Mouse (Mus musculus) megakaryocyte progenitor cell, adult 5-6 weeks (primary cell): ENCODE data around the gene Dctn1. TPM values are rescaled to one million over a fixed set of nuclear protein-coding genes. Genes with fewer than 3 reads are reported as not detected.

Source experiments
- ATAC-seq: replicated peaks from 2 replicates; pipeline ENCODE4 v1.8.0; 2016; ENCODE audit warnings: mild to moderate bottlenecking, moderate TSS enrichment, inconsistent platforms; ENCODE audit not compliant: poor library complexity
- total RNA-seq, 2 experiments: library from RNA; stranded (forward) in 1 of 2; stranded (reverse) in 1 of 2; fragments of 157-497, 149-512 nt in 1 of 2; fragments of 200-1000 nt in 1 of 2; gene quantifications; 2 replicates each; pipeline versions ENCODE4 v1.2.3 to v1.2.4; 2015 to 2017

Gene Dctn1
- total RNA-seq, 2 experiments from 2014 or later = 51.4 to 85.9 TPM

DNA sequence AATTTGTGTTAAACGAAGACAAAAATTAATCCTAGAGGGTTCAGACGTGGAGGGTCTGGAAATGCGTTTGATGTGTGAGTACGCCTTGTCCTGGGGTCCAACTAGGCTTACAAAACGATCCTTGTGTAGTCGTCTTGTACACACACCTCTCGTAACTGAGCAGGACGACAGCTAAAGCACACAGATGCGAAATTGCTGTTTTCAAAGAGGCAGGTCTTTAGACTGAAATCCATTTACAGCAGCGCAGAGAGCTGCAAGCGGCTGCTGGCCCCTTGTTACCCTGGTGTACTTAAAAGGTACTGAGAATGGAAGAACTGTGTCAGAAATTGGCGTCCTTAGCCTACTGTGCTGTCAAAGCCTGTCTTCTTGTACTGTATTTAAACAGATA lies 517 bp downstream of the Dctn1 start:
- peak; percentile 52 for ATAC-seq

DNA sequence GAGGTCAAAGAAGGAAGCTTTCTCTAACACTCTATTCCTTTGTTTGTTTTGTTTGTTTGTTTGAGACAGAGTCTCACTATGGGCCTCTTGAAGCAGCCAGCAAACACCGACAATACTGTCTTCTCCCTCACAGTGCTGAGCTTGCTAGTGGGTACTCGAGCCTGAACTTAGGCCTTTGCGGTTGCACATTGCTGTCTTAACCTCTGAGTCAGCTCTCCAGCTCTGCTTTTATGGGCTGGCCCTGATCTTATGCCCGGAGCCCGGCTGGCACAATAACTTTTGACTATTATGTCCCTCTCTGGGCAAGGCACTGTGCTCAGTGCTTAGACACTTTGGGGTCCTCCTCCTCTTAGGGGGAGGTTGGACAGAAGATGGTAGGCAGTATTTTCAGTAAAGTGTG lies 4.2 kb downstream of the Dctn1 start:
- ATAC-seq = no peak

DNA sequence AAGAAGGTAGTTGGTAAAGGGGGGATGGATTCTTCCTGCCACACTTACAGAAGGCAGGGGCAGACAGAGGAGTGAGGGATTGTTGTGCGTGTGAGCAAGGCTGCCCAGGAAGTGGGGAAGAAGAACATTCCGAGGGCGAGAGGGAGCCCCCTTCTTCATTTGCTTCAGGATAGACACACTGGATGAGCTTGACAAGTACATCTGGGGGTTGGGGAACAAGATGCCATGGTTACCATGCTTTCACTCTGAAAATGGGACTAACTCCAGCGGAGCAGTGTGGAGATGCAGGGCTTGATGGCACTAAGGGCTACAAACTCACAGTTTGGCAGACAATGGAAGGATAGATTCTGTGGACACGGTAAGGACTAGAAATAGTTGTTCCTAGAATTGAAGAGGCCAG lies 5.3 kb downstream of the Dctn1 start:
- ATAC-seq = no peak

DNA sequence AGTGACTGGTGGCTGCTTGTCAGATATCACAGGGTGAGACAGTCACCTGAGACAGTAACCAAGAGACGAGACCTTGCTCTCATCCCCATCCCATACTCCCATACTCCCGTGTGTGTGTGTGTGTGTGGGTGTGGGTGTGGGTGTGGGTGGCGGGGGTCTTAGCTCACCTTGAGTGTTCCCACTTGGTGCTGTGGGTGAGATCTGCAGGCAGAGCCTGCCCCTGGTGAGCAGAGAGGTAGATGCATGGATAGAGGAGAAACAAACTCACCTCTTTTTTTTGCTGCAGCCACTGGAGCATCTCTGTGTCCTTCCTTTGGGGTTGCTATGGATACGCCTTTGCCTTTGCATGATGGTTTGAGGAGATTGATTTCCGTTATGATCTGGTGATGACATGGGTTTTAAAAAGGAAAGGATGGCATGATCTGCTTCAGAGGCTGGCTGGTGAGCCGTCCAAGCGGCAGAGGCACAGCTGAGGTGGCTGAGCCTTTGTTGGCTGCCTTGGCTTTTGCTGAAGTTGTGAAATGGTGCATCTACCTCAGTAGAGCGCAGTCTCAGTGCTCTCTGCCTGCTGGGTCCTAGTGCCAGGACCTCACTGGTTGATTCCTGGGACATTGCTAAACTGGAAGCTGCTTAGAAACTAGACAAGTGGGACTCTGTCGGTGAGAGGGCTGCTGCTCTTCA lies 6.7 kb downstream of the Dctn1 start:
- no peak for ATAC-seq

DNA sequence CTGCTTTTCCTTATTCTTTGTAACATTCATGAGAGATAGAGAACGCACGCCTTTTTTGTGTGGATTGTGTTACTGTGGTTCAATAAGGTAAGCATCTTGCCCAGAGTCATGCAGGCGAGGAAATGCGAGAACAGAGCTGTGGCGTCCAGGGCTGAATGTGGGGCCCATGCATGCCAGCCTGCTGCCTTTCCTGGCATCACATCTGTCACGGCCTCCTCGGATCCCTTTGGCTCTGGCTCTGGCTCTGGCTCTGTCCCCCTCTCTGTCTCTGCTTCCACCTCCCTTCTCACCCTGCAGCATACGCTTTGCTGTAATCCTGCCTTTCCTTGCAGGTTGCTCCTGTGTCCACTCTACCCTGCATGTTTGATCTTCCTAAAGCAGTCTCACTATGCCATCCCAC lies 10.3 kb downstream of the Dctn1 start:
- no peak for ATAC-seq

DNA sequence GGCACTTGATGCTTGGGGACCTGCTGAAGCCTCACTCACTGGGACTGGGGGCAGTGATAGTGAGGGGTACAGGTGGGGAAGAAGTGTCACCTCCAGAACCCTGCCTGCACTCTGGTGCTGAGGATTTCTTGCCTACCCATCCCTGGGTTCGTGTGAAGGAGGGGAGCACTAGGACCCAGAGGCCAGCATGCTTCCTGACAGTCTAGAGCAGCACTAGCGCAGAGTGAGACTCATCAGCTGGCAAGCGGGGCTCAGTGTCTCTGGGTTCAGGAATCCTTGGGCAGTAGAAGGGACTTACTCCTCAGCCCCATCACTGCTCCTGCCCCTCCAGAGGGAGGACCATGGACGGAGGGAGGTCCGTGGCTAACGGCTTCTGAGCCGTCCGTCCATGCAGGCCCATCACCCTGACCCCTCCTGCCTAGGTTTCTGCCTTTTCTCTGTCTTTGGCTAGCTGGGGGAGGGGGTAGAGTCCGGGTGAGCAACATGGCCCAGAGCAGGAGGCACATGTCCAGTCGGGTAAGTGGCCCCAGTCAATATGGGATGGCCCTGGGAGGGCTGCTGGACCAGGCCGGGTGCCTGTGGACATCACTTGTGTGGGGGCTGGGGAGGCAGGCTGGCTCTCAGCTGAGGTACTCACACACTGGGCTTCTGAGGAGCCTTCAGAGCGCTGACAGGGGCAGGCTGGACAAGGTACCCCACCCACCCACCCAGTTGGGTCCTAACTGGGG lies 13.8 kb downstream of the Dctn1 start:
- ATAC-seq = no peak

DNA sequence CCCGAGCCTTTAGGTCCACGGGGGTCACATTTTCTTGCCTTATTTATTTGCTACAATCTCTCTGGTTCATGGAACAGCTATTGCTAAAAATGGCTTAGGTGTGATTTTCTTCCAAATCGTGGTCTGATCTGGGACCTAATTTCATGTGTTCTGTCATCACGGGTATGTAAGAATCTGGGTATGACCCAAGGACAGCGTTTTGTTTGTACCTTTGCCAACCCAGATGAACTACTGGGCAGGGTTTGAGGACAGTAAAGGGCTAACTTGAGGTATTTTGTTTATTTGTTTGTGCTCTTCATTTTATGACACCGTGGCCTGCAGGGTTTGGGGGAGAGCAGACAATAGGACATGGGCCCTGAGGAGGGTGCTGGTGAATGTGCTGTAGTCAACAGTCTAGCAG lies 14.9 kb downstream of the Dctn1 start:
- no peak for ATAC-seq

DNA sequence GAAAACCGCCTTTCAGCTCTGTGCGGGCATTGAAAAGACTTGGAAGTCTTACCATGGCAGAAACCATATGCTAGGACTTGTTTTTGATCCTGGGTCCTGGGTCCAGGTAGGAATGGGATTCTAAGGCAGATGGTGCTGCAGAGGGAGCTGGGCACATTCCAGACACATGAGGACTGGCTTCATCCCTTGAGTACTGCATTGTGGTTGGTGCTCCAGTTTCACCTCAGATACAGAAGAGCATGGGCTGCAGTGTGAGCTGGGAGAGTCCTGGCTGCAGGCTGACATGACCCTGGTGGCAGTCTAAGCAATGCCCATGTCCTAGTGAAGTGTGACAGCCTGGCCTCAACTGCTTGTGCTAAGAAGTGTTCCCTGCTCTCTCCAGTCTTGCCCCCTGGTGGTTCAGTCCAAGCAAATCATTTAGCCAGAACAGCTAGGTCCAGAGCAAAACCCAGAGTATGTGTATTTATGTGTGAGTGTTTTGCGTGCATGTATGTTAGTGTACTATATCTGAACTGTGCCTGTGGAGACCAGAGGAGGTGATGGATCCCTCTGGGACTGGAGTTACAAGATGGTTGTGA lies 19.2 kb downstream of the Dctn1 start:
- ATAC-seq = peak; percentile 61

DNA sequence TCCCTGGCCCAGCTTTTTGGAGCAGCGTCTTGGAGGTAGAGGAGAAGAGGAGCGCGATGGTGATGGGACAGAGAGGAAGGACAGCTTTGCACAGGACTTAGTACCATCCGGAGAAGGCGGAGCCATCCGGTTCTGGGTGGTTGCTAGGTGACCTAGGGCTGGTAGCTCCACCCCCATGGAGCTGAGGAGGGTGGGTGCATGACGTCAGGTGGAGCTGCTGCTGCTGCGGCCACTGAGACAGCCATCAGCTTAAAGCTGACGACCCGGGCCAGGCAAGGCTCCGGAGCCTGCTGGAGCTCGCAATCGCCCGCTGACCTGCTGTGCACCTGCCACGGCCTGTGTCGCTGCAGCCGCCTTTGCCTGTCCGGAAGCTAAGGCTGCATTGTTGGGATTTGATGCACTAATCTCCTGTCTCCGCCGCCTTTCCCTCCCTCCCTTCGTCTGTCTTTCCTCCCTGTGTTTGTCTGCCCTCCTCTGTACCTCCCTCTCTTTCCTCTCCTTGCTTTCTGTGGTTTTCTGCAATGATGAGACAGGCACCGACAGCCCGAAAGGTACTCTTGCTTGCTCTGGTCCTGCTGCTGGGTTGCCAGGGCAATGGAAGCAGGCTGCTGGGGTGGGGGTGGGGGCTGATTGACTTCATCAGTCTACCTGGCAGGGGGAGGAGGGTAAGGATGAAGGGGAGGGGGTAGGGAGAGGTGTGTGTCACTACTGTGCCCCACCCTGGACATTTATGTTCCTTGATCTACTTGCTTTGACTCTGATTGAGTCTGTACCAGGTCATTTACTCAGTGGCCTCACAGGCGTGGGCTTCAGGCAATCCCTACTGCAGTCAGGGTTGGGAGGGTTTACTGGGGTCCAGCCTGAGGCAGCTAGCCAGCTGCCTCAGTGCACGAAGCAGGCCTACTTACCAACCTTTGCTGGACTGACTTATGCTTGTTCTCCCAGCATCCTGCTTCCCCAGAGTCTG lies 20.5 kb downstream of the Dctn1 start:
- peak; percentile 78 for ATAC-seq

DNA sequence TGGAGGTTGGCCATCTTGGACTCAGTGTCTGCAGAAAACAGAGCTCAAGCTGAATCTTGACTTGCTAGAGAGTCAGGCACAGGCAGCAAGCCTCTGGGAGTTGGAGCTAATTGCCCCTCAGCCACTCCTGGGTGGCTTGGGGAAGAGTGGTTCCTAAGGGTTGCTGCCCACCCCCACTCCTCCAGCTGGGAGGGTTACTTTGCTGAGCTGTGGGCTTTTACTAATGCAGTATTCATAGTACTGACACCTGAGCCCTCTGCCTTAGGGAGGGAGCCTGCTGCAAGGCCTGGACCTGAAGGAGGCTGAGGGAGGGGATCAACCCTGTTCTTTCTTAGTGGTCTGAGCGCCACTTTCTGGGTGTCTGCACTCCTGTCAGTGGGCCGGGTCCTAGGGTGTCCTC lies 21.2 kb downstream of the Dctn1 start:
- no peak for ATAC-seq

DNA sequence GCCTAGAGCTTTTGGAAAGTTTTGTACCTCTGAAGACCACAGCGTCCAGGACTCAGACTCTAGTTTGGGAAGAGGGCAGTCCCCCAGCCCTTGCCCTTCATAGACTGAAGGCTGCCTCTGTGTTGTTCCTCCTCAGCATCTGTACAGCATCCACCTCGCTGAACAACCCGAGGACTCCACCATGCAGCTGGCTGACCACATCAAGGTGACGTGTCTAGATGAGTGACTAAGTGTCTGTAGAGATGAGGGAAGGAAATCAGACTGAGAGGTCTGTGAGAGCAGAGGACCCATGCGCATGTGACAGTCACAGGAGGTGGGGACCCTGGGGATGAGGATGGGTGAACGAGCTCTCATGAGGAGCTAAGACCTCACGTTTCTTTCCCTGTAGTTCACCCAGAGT lies 27.9 kb downstream of the Dctn1 start:
- ATAC-seq = no peak

DNA sequence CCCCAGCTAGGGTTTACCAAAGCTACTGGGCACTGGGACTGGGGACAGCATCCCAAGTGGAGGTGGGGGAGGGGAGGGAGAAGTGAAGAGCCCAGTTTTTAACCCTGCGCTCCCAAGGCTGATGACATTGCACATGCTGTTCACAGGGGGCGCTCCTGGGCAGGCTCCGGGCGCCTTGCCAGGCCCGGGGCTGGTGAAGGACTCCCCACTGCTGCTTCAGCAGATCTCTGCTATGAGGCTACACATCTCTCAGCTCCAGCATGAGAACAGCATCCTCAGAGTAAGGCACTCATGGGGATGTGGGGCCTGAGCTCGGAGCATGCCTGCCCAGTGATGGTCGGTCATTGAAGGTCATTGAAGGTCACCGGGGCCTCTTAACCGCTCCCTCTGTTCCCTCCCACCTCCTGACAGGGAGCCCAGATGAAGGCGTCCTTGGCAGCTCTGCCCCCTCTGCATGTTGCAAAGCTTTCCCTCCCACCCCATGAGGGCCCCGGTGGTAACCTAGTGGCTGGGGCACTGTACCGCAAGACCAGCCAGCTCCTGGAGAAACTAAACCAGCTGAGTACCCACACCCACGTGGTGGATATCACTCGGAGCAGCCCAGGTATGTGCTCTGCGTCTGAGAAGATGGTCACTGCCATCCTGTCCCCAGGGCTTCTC lies 31.8 kb downstream of the Dctn1 start:
- ATAC-seq = 0 out of 2 replicates have a peak, but pooled peaks have one; percentile 26

DNA sequence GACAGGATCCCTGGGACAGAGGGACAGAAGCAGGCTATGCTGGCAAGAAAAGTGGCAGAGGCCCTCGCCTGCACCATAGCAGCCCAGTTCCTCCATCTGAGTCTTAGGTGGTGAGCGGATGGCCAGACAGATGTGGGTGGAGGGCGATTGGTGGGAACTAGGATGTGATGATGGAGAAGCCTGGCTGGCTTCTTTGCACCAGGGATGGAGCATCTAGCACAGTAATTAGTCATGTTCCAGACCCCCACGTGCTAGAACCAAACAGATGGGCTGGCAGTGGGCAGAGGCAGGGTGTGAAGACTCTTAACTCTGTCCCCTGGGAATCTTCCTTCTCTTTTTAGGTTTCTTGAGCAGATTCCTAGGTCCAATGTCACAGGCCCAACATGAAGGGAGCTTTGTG lies 37.6 kb downstream of the Dctn1 start:
- ATAC-seq = no peak

DNA sequence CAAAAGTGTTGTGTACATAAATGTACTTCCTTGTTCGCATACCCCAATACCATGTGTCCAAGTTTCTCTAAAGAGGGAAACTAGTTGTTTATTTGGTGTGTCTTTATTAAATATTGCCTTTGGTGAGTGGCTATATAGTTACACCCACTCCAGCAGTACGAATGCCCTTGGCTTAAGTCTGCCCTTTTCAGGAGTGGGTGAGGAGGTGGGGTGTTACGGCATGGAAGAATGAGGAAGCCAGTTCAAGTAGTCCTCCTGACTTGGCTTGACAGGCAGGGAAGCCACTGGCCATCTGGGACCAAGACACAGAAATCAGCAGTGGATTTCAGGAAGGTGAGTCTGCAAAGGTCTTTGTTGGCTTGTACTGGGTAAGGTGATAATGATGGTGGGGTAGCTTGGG lies 40.1 kb downstream of the Dctn1 start:
- no peak for ATAC-seq

DNA sequence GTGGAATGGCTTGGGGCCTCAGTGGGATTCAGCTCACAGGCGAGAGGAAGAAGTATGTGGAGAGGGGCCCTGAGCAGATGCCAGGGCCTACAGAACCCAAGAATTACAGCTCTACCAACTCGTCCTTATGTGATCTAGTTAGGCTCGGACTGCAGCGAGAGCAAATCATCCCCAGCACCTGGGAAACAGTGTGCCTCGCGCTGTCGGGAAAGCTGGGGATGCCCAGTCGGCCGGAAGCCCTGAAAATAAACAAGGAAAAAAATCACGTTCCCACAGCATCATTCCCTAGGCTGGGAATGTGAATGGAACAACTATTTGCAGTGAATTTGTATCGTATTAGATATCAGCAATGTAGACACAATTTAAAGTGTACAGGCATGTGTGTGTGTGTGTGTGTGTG lies 40.6 kb downstream of the Dctn1 start:
- ATAC-seq = no peak

DNA sequence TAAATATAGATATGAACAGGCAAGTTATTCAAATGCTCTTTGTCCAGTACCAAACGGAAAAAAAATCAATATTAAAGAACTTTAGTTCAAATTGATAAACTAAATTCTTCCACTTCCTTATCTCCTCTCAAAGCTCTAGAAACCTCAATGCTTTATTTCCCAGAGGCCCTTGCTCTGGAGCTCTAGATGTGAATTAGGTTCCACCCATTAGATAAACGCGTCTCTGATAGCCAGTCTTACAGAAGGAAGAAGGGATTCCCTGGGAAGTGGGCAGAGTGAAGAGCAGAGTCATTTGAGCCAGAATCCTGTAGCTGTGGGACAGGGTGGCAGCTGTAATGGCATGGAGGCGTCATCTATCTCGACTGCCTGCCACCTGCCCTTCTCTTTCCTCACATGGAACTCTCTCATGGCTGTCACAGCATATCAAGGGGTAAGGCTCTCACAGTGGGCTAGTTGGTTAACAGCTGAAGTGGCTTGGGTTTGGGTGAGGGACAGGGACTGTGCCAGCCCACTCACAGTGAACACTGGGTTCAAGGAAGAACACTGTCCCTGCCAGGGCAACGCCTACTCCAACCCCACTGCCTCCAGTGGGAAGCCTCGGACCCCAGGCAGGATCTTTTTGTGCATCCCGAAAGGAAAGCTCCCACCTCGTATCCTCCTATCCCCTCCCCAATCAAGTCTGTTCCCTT lies 41.8 kb downstream of the Dctn1 start:
- ATAC-seq = no peak

DNA sequence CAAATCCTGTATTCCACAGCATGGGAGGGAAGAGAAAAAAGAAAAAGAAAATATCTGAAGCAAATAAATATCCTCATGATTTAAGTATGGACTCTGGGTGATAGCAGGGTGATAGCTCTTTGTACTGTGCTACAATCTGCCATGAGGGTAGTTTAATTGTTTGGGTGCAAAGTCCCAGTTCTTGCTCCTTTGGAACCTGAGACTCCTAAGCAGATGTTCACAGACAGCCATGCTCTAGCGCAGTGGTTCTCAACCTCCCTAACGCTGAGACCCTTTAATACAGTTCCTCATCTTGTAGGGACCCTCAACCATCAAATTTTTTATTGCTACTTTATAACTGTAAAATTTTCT lies 42.3 kb downstream of the Dctn1 start:
- ATAC-seq = no peak

DNA sequence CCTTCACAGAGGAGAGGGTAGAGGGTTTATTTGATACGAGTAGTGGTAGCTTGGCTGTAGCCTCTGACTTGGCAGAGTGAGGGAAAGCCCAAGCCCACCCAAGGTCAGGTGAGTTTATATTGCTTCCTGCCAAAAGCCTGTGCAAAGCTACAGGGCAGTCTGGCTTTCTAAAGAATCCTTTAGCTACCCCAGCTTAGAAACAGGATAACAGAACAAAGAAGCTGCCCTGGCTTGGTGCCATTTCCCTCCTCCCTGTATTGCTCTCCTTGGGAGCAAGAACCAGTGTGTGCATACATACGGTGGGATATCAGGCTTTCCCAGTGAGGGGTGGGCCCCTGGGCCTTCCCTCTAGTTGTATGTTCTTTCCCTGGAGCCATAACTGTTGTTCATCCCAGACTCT lies 44.8 kb downstream of the Dctn1 start:
- ATAC-seq = no peak

DNA sequence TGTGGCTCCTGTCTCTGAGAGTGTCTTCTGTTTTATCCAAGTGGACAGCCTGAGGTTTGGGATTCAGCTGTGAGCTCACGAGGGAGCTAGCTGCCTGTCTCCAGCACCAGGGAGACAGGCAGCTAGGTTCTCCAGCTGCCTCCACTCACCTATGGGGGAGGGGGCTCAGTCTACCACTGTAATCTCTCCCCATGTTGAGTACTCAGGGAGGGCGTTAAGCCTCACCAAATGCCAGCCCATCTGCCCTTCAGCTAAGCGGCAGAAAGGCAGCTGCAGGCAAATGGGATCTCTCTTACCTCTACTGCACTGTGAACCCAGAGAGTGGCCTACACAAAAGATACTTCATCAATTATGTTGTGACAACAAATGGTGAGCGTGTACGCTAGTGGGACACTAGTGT lies 45.8 kb downstream of the Dctn1 start:
- no peak for ATAC-seq

DNA sequence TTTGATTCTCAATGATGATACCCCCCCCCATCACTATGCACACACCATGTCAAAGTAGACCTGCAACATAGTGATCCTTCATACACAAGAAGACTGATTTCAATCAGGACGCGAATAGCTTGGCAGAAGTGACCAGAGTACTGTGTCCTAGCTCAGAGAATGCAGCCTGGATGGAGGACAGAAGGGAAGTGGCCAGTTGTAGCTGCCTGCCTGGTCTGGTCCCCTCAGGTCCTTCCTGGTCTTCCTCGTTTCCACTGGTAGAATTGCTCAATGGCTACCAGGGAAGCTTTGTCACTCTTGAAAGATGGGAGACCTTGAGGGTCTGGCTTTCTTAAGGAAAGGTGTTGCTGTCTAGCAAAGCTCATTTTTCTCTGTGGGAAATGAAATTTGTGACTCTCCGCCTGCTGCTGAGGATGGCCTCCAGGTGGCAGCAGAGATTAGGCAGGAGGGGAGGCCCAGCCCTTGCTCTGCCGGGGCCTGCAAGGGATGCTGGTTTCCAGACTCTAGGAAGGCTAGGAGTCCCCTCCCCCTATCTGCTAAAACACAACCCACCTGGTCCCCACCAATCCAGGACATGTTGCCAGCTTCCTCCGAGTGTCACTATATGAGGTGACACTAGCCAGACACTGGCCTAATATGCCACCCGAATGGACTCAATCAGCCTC lies 49.4 kb downstream of the Dctn1 start:
- peak; percentile 93 for ATAC-seq
